Mouse (Mus musculus): ENCODE measurements around the gene Stag1.

DNA sequence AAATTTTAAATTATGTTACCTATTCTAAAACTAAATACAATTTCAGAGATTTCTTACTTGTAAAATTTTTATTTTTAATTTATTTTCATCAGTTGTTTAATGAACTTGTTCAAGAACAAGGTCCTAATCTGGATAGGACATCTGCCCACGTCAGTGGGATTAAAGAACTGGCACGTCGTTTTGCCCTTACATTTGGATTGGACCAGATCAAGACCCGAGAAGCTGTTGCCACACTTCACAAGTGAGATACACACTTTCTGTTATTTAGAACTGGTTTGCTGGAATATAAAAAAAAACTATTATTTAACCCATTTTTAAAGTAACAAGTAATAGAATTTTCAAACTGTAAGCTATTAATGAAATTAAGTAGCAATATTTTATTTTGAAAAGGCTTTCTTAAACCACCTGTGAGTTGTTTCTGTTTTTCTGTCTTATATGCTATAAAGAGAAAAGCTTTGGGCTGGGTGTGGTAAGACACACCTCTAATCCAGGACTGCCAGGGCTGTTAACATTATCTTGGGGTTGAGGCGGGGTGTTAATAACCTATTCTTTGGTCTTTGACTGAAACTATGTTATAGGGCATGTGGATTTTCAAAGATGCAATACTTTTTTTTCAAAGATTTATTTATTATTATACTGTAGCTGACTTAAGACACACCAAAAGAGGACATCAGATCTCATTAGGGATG, 347.2 kb downstream of the Stag1 start:
- TF ChIP-seq GATA1 (IDR thresholded peaks at IDR 0.05; ENCODE audit: borderline replicate concordance, low read length) (no peak), FLI1 (IDR thresholded peaks at IDR 0.05; ENCODE audit: low read length) (no peak)

Measured in megakaryocyte, embryonic 14.5 days (primary cell).